8 mouse cellular contexts compared by ENCODE assay signal in genomic region chr17:14288015-14288616, GRCm38 (mm10). TPM values are rescaled to one million over a fixed set of nuclear protein-coding genes. Genes with fewer than 3 reads are reported as not detected.
DNase-seq lines count a peak whose midpoint lies in the region; ATAC-seq and TF ChIP-seq lines count a peak whose summit lies in the region.

No protein-coding gene starts in this region.

- H3K9ac ChIP-seq in liver, embryonic 12.5 days, result no peak overlapping the region
- no peak overlapping the region for H3K9ac ChIP-seq in heart, adult 2 months (ENCODE audit: low read depth, low read length)
- no peak overlapping the region for H3K9ac ChIP-seq in kidney, embryonic 16.5 days (replicated peaks; ENCODE audit: low read length)
- H3K9ac ChIP-seq in liver, embryonic 11.5 days (ENCODE audit: low read depth, low read length), result no peak overlapping the region
- no peak overlapping the region for H3K9ac ChIP-seq in neural tube, embryonic 15.5 days (replicated peaks)

- no peaks in the 10 kb centered on the region for H3K4me1 ChIP-seq in liver, embryonic 12.5 days
- peaks cover 22% of the 10 kb centered on the region for H3K4me1 ChIP-seq in embryonic facial prominence, embryonic 10.5 days
- H3K4me1 ChIP-seq in heart, adult 2 months (ENCODE audit: control insufficient read depth, insufficient read depth, low read length), result no peaks in the 10 kb centered on the region; the same call in 1 of the 2 replicates
- H3K4me1 ChIP-seq in kidney, embryonic 16.5 days (ENCODE audit: insufficient read depth, low read length), result no peaks in the 10 kb centered on the region
- no peaks in the 10 kb centered on the region for H3K4me1 ChIP-seq in liver, embryonic 11.5 days (replicated peaks; ENCODE audit: control insufficient read depth, insufficient read depth, low read length)
- H3K4me1 ChIP-seq in neural tube, embryonic 15.5 days, result no peaks in the 10 kb centered on the region

- no peak for TF ChIP-seq POLR2A in heart, adult 2 months (IDR thresholded peaks at IDR 0.05; ENCODE audit: insufficient read depth, low read depth, low read length)

- intact Hi-C loops in heart, adult 2 months (cut with DNase I), result loop anchor here (1.0 to 5.0 kb wide), 4 partner anchors 55 to 619 kb away; no protein-coding TSS in a partner anchor

- no peaks in the 10 kb centered on the region for H3K79me2 ChIP-seq in heart, adult 2 months (replicated peaks; ENCODE audit: control insufficient read depth, insufficient read depth, low read length)

- peak; percentile 64; the same call in 1 of the 2 replicates for TF ChIP-seq EP300 in heart, adult 2 months (IDR thresholded peaks at IDR 0.05; ENCODE audit: insufficient read depth, low read depth, low read length)

- H3K9me3 ChIP-seq in liver, embryonic 12.5 days (replicated peaks), result no peaks in the 10 kb centered on the region
- H3K9me3 ChIP-seq in embryonic facial prominence, embryonic 10.5 days, result no peaks in the 10 kb centered on the region
- no peaks in the 10 kb centered on the region for H3K9me3 ChIP-seq in kidney, embryonic 16.5 days (ENCODE audit: low read length)
- H3K9me3 ChIP-seq in liver, embryonic 11.5 days (ENCODE audit: control insufficient read depth, low read length), result no peaks in the 10 kb centered on the region
- no peaks in the 10 kb centered on the region for H3K9me3 ChIP-seq in neural tube, embryonic 15.5 days (replicated peaks)

- no peak for ATAC-seq in liver, embryonic 12.5 days
- peak; percentile 79 for ATAC-seq in kidney, embryonic 16.5 days (ENCODE audit: low FRiP score, low TSS enrichment)
- ATAC-seq in liver, embryonic 11.5 days (replicated peaks; ENCODE audit: low FRiP score), result no peak
- peak; percentile 89 for ATAC-seq in neural tube, embryonic 15.5 days (ENCODE audit: low FRiP score)

- H3K36me3 ChIP-seq in liver, embryonic 12.5 days, result no peaks in the 10 kb centered on the region
- no peaks in the 10 kb centered on the region for H3K36me3 ChIP-seq in embryonic facial prominence, embryonic 10.5 days (replicated peaks)
- no peaks in the 10 kb centered on the region for H3K36me3 ChIP-seq in heart, adult 2 months (ENCODE audit: control insufficient read depth, insufficient read depth, low read length)
- no peaks in the 10 kb centered on the region for H3K36me3 ChIP-seq in kidney, embryonic 16.5 days (ENCODE audit: insufficient read depth, low read length)
- no peaks in the 10 kb centered on the region for H3K36me3 ChIP-seq in liver, embryonic 11.5 days (ENCODE audit: control insufficient read depth, insufficient read depth, low read length)
- H3K36me3 ChIP-seq in neural tube, embryonic 15.5 days, result no peaks in the 10 kb centered on the region

- H3K27ac ChIP-seq in liver, embryonic 12.5 days, result no peak overlapping the region
- H3K27ac ChIP-seq in embryonic facial prominence, embryonic 10.5 days (replicated peaks), result no peak overlapping the region
- H3K27ac ChIP-seq in heart, adult 2 months, result no peak overlapping the region
- H3K27ac ChIP-seq in kidney, embryonic 16.5 days (ENCODE audit: low read length), result no peak overlapping the region
- H3K27ac ChIP-seq in liver, embryonic 11.5 days (ENCODE audit: low read depth, low read length), result no peak overlapping the region
- H3K27ac ChIP-seq in neural tube, embryonic 15.5 days (replicated peaks), result no peak overlapping the region

- TF ChIP-seq CTCF in heart, adult 2 months (IDR thresholded peaks at IDR 0.05), result peak; percentile 93

- no peak overlapping the region for H3K4me2 ChIP-seq in liver, embryonic 12.5 days
- no peak overlapping the region for H3K4me2 ChIP-seq in kidney, embryonic 16.5 days (replicated peaks; ENCODE audit: low read depth, low read length)
- no peak overlapping the region for H3K4me2 ChIP-seq in liver, embryonic 11.5 days
- H3K4me2 ChIP-seq in neural tube, embryonic 15.5 days, result no peak overlapping the region

- 40% methylated on average over 7 of the region's 7 CpGs for WGBS in liver, embryonic 12.5 days (ENCODE audit: insufficient replicate concordance)
- WGBS in embryonic facial prominence, embryonic 10.5 days, result 46% methylated on average over 7 of the region's 7 CpGs
- WGBS in heart, adult 2 months, result 28% methylated on average over 7 of the region's 7 CpGs
- 43% methylated on average over 7 of the region's 7 CpGs for WGBS in kidney, embryonic 16.5 days
- 43% methylated on average over 7 of the region's 7 CpGs for WGBS in liver, embryonic 11.5 days
- 52% methylated on average over 7 of the region's 7 CpGs for WGBS in neural tube, embryonic 15.5 days

- H3K27me3 ChIP-seq in liver, embryonic 12.5 days (replicated peaks), result peaks cover 38% of the 10 kb centered on the region
- H3K27me3 ChIP-seq in embryonic facial prominence, embryonic 10.5 days (replicated peaks; ENCODE audit: low read depth, poor library complexity, severe bottlenecking), result peaks cover 46% of the 10 kb centered on the region
- H3K27me3 ChIP-seq in heart, adult 2 months (ENCODE audit: control insufficient read depth, insufficient read depth, low read length), result no peaks in the 10 kb centered on the region
- H3K27me3 ChIP-seq in kidney, embryonic 16.5 days (ENCODE audit: insufficient read depth, low read length), result peaks cover 32% of the 10 kb centered on the region
- peaks cover 3% of the 10 kb centered on the region; the same call in 1 of the 2 replicates for H3K27me3 ChIP-seq in liver, embryonic 11.5 days (replicated peaks; ENCODE audit: control insufficient read depth, insufficient read depth, low read length)
- peaks cover 7% of the 10 kb centered on the region; the same call in 1 of the 2 replicates for H3K27me3 ChIP-seq in neural tube, embryonic 15.5 days (replicated peaks)

- DNase-seq in liver, result peak; percentile 78
- DNase-seq in embryonic facial prominence, embryonic 10.5 days (ENCODE audit: low spot score), result peak; percentile 83
- peak; percentile 65 to 82 for DNase-seq in heart, adult 2 months
- DNase-seq in liver, embryonic 11.5 days (ENCODE audit: low spot score), result peak; percentile 51
- DNase-seq in thymus, adult 18-20 months, result peak; percentile 16 to 19

- H3K4me3 ChIP-seq in liver, embryonic 12.5 days, result no peak overlapping the region
- H3K4me3 ChIP-seq in embryonic facial prominence, embryonic 10.5 days, result no peak overlapping the region
- H3K4me3 ChIP-seq in heart, adult 2 months, result no peak overlapping the region
- no peak overlapping the region for H3K4me3 ChIP-seq in kidney, embryonic 16.5 days (ENCODE audit: low read length)
- no peak overlapping the region for H3K4me3 ChIP-seq in liver, embryonic 11.5 days (ENCODE audit: low read depth, low read length)
- H3K4me3 ChIP-seq in neural tube, embryonic 15.5 days (replicated peaks), result no peak overlapping the region

RNA-seq across cellular contexts. Expression of gene Smoc2, which starts 8.8 kb away (rescaled TPM):
- 5.9 and 6.9 TPM in 2 replicates for polyA plus RNA-seq in liver, embryonic 12.5 days (2016; fragmentation: Nextera tagmentation; extraction: Ambion mirVana)
- polyA plus RNA-seq in embryonic facial prominence, embryonic 10.5 days (2016; fragmentation: Nextera tagmentation; extraction: Ambion mirVana), result 12.0 and 18.1 TPM in 2 replicates
- total RNA-seq in heart, adult 2 months (2021), result 10 to 100 TPM; 36.5 to 55.4 TPM
- 54.9 and 104 TPM in 2 replicates for polyA plus RNA-seq in heart, adult 2 months (2012; rRNA removed)
- polyA plus RNA-seq in kidney, embryonic 16.5 days (2015; fragmentation: Nextera tagmentation; extraction: Ambion mirVana), result 93.7 and 97.5 TPM in 2 replicates
- 11.8 and 12.8 TPM in 2 replicates for polyA plus RNA-seq in liver, embryonic 11.5 days (2014; fragmentation: Nextera tagmentation; extraction: Ambion mirVana)
- polyA plus RNA-seq in neural tube, embryonic 15.5 days (2015; fragmentation: Nextera tagmentation; extraction: Ambion mirVana), result 12.8 and 34.6 TPM in 2 replicates

Comparison
In these comparisons a context has a peak if more than half of its experiments do, and no peak if none do; other contexts are left out.
1. DNase-seq: peak in every context shown above with its lines; median percentile 83 in embryonic facial prominence, embryonic 10.5 days; 78 in liver; 74 in heart, adult 2 months; 51 in liver, embryonic 11.5 days; 18 in thymus, adult 18-20 months.
2. ATAC-seq: peak in kidney, embryonic 16.5 days (single experiment) and neural tube, embryonic 15.5 days (single experiment); none in liver, embryonic 12.5 days (single experiment) and liver, embryonic 11.5 days (single experiment).